Mouse (Mus musculus): ENCODE measurements around the gene Xxylt1. TPM values are rescaled to one million over a fixed set of nuclear protein-coding genes. Genes with fewer than 3 reads are reported as not detected.

Gene Xxylt1
- total RNA-seq, 2 experiments from 2014 or later = 21.2 to 22.7 TPM

GRCm38 (mm10) chr16:31002926-31003325 lies 78.3 kb downstream of the Xxylt1 start:
- intact Hi-C loops (cut with DNase I) = no loop called here
- DNase-seq (ENCODE audit: low spot score in 2 of 2) = no peak

- intact Hi-C loops (cut with DNase I) = no loop called here
- no peak for DNase-seq (ENCODE audit: low spot score in 2 of 2)
These were observed 79.1 kb downstream of the Xxylt1 start for GRCm38 (mm10) chr16:31002117-31002516.

GRCm38 (mm10) chr16:30998711-30999110 lies 82.5 kb downstream of the Xxylt1 start:
- no peak for DNase-seq (ENCODE audit: low spot score in 2 of 2)
- intact Hi-C loops (cut with DNase I) = no loop called here

GRCm38 (mm10) chr16:30998048-30998447 lies 83.2 kb downstream of the Xxylt1 start:
- intact Hi-C loops (cut with DNase I) = no loop called here
- DNase-seq (ENCODE audit: low spot score in 2 of 2) = no peak

GRCm38 (mm10) chr16:30995446-30995845 lies 85.8 kb downstream of the Xxylt1 start:
- intact Hi-C loops (cut with DNase I) = no loop called here
- no peak for DNase-seq (ENCODE audit: low spot score in 2 of 2)

- intact Hi-C loops (cut with DNase I) = no loop called here
- DNase-seq (ENCODE audit: low spot score in 2 of 2) = no peak
These were observed 86.4 kb downstream of the Xxylt1 start for GRCm38 (mm10) chr16:30994881-30995280.

GRCm38 (mm10) chr16:30994296-30994695 lies 86.9 kb downstream of the Xxylt1 start:
- intact Hi-C loops (cut with DNase I) = no loop called here
- no peak for DNase-seq (ENCODE audit: low spot score in 2 of 2)

- intact Hi-C loops (cut with DNase I) = no loop called here
- DNase-seq (ENCODE audit: low spot score in 2 of 2) = no peak
These were observed 88.7 kb downstream of the Xxylt1 start for GRCm38 (mm10) chr16:30992568-30992967.

GRCm38 (mm10) chr16:30990661-30991060 lies 90.6 kb downstream of the Xxylt1 start:
- intact Hi-C loops (cut with DNase I) = no loop called here
- no peak for DNase-seq (ENCODE audit: low spot score in 2 of 2)

- intact Hi-C loops (cut with DNase I) = no loop called here
These were observed 93.0 kb downstream of the Xxylt1 start for GRCm38 (mm10) chr16:30988225-30988624.

GRCm38 (mm10) chr16:30987684-30988083 lies 93.5 kb downstream of the Xxylt1 start:
- intact Hi-C loops (cut with DNase I) = no loop called here
- DNase-seq (ENCODE audit: low spot score in 2 of 2) = no peak

More at GRCm38 (mm10) chr16:30988225-30988624, 93.0 kb downstream of the Xxylt1 start:
- no peak for DNase-seq (ENCODE audit: low spot score in 2 of 2)

GRCm38 (mm10) chr16:30984826-30985545 lies 96.2 kb downstream of the Xxylt1 start:
- DNase-seq (ENCODE audit: low spot score in 2 of 2) = no peak

GRCm38 (mm10) chr16:30984101-30984500 lies 97.1 kb downstream of the Xxylt1 start:
- no peak for DNase-seq (ENCODE audit: low spot score in 2 of 2)

More at GRCm38 (mm10) chr16:30984826-30985545, 96.2 kb downstream of the Xxylt1 start:
- intact Hi-C loops (cut with DNase I) = loop anchor here (5.0 kb wide), 1 partner anchor 87 kb away; no protein-coding TSS in a partner anchor

GRCm38 (mm10) chr16:30983699-30984098 lies 97.5 kb downstream of the Xxylt1 start:
- intact Hi-C loops (cut with DNase I) = loop anchor here (5.0 kb wide), 1 partner anchor 89 kb away; no protein-coding TSS in a partner anchor
- peak; percentile 66 to 75 for DNase-seq (ENCODE audit: low spot score in 2 of 2)

More at GRCm38 (mm10) chr16:30984101-30984500, 97.1 kb downstream of the Xxylt1 start:
- intact Hi-C loops (cut with DNase I) = loop anchor here (5.0 kb wide), 1 partner anchor 88 kb away; no protein-coding TSS in a partner anchor

- intact Hi-C loops (cut with DNase I) = loop anchor here (5.0 kb wide), 1 partner anchor 89 kb away; no protein-coding TSS in a partner anchor
- DNase-seq (ENCODE audit: low spot score in 2 of 2) = no peak
These were observed 98.0 kb downstream of the Xxylt1 start for GRCm38 (mm10) chr16:30983281-30983680.

GRCm38 (mm10) chr16:30981345-30981744 lies 99.9 kb downstream of the Xxylt1 start:
- DNase-seq (ENCODE audit: low spot score in 2 of 2) = peak in 1 of 2 experiments; percentile 27
- intact Hi-C loops (cut with DNase I) = loop anchor here (5.0 kb wide), 1 partner anchor 91 kb away; no protein-coding TSS in a partner anchor

- intact Hi-C loops (cut with DNase I) = loop anchor here (1.0 to 5.0 kb wide), 2 partner anchors 92 to 379 kb away; no protein-coding TSS in a partner anchor
- DNase-seq (ENCODE audit: low spot score in 2 of 2) = no peak
These were observed 101.3 kb downstream of the Xxylt1 start for GRCm38 (mm10) chr16:30979905-30980304.

- intact Hi-C loops (cut with DNase I) = loop anchor here (1.0 kb wide), 1 partner anchor 380 kb away; no protein-coding TSS in a partner anchor
- no peak for DNase-seq (ENCODE audit: low spot score in 2 of 2)
These were observed 103.5 kb downstream of the Xxylt1 start for GRCm38 (mm10) chr16:30977728-30978127.

GRCm38 (mm10) chr16:30977186-30977585 lies 104.0 kb downstream of the Xxylt1 start:
- intact Hi-C loops (cut with DNase I) = loop anchor here (1.0 kb wide), 1 partner anchor 380 kb away; no protein-coding TSS in a partner anchor
- peak; percentile 87 to 88 for DNase-seq (ENCODE audit: low spot score in 2 of 2)

GRCm38 (mm10) chr16:30974549-30974948 lies 106.7 kb downstream of the Xxylt1 start:
- intact Hi-C loops (cut with DNase I) = no loop called here
- DNase-seq (ENCODE audit: low spot score in 2 of 2) = no peak

- DNase-seq (ENCODE audit: low spot score in 2 of 2) = no peak
- intact Hi-C loops (cut with DNase I) = no loop called here
These were observed 107.8 kb downstream of the Xxylt1 start for GRCm38 (mm10) chr16:30973416-30973815.
